In the genomic region with DNA sequence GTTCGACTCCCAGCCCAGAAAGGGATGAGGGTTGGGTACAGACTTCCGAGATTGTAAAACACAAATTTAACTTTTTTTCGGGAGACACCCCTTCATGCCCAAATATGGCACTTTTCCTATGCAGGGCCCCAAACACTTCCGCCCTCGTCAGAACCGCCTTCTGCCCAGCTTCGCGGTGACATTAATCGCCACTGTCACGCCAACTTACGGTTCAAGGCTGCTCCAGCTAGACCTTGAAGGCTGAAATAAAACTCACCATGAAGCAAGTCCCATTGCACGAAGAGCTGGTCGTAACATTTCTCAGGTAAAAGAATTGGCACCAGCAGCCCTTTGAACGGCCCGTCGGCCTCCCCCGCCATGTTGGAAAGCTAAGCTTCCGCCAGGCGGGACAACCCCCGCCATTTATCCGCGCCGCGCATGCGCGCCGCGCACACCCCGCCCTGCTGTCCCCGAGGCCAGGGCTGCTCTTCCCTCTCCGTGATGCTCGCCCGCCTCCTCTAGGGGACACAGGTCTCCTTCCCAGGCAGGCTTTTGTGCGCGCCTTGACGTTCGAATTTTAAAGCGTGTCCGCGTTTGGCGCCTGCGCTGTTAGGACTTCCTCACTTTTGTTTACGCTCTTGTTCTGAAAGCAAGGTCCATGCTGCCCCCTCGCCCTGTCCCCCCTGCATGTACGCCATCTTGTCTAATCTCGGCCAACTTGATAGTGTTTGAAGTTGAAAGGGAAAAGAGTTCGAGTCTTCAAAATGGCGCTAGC, we compare ENCODE assay signal across 8 mouse cellular contexts. TPM values are rescaled to one million over a fixed set of nuclear protein-coding genes. Genes with fewer than 3 reads are reported as not detected.
DNase-seq lines count a peak whose midpoint lies in the region; ATAC-seq lines count a peak whose summit lies in the region.

A gene (minus strand): TSS at position 430 of the 754 bp plus-strand sequence.

- peak within 1 kb of the TSS; percentile 57 for H3K4me3 ChIP-seq in hindbrain, embryonic 15.5 days

- peak within 1 kb of the TSS; percentile 59 for H3K9ac ChIP-seq in hindbrain, embryonic 15.5 days

- no peaks in the 10 kb centered on the region for H3K9me3 ChIP-seq in hindbrain, embryonic 15.5 days

- peaks cover 25% of the 10 kb centered on the region for H3K4me1 ChIP-seq in hindbrain, embryonic 15.5 days (replicated peaks)

- H3K27ac ChIP-seq in hindbrain, embryonic 15.5 days (replicated peaks): peak within 1 kb of the TSS; percentile 94

- no peaks in the 10 kb centered on the region for H3K27me3 ChIP-seq in hindbrain, embryonic 15.5 days

- under 1% methylated on average over 48 of the region's 48 CpGs for WGBS in hindbrain, embryonic 15.5 days

- peak; percentile 96 for ATAC-seq in hindbrain, embryonic 15.5 days (ENCODE audit: low FRiP score, low read depth)

- peaks cover 48% of the 10 kb centered on the region for H3K36me3 ChIP-seq in hindbrain, embryonic 15.5 days

- DNase-seq in R1 (ENCODE audit: low read depth, low spot score): peak; percentile 98
- peak; percentile 93 to 95 for DNase-seq in cerebellum, postnatal 25 days
- DNase-seq in frontal cortex, postnatal 36 days (ENCODE audit: low spot score in 2 of 2): peak; percentile 93
- peak; percentile 91 for DNase-seq in left cerebral cortex, adult 11 months (ENCODE audit: low spot score)
- peak; percentile 97 to 99 for DNase-seq in lung, postnatal 4 days
- DNase-seq in retina, postnatal 7 days (ENCODE audit: low read depth, low spot score): peak; percentile 95
- DNase-seq in urinary bladder, adult 2 months (ENCODE audit: low spot score): peak; percentile 91

- peak within 1 kb of the TSS; percentile 55 for H3K4me2 ChIP-seq in hindbrain, embryonic 15.5 days

RNA-seq across cellular contexts. Expression of the gene that starts here (rescaled TPM):
- polyA plus RNA-seq in hindbrain, embryonic 15.5 days (2015; fragmentation: Nextera tagmentation; extraction: Ambion mirVana): 101 and 108 TPM in 2 replicates
- 62.0 and 86.7 TPM in 2 replicates for polyA plus RNA-seq in urinary bladder, adult 2 months (2012; rRNA removed)

Comparison
In these comparisons a context has a peak if more than half of its experiments do, and no peak if none do; other contexts are left out.
1. Peak in every context shown above with its lines: DNase-seq, ATAC-seq, H3K4me3 ChIP-seq and H3K27ac ChIP-seq.